Mouse (Mus musculus) embryonic facial prominence, embryonic 14.5 days (tissue): ENCODE measurements around the gene Dhrs2. TPM values are rescaled to one million over a fixed set of nuclear protein-coding genes. Genes with fewer than 3 reads are reported as not detected.
A peak's percentile ranks its signal among the peaks of the same experiment; 100 is the strongest.

ENCODE experiments used
- ATAC-seq: fragments of 200-750 bp; cut with Nextera tagmentation; 2 replicates; pipeline ENCODE4 v1.8.0; 2017; ENCODE audit warnings: low read depth, moderate number of reproducible peaks, moderate TSS enrichment
- DNase-seq: peaks from one replicate; pipeline ENCODE4 v3.0.0-alpha.2; 2015; ENCODE audit warnings: low spot score
- H3K27ac ChIP-seq: fragments of 300-500 bp; sonication (generic); replicated peaks from 2 replicates; pipeline ENCODE4 v1.5.1; 2014; ENCODE audit warnings: low read depth, mild to moderate bottlenecking, low read length, moderate library complexity
- H3K27me3 ChIP-seq: fragments of 300-500 bp; sonication (generic); replicated peaks from 2 replicates; pipeline ENCODE4 v1.6.1; 2014; ENCODE audit warnings: low read length; ENCODE audit not compliant: control insufficient read depth, insufficient read depth
- H3K36me3 ChIP-seq: fragments of 300-500 bp; sonication (generic); 2 replicates; pipeline ENCODE4 v1.6.1; 2014; ENCODE audit warnings: low read length, mixed read lengths; ENCODE audit not compliant: control insufficient read depth, insufficient read depth
- H3K4me1 ChIP-seq: fragments of 300-500 bp; sonication (generic); 2 replicates; pipeline ENCODE4 v1.6.1; 2014; ENCODE audit warnings: antibody characterized with exemption, low read length; ENCODE audit not compliant: control insufficient read depth, insufficient read depth
- H3K4me2 ChIP-seq: fragments of 300-500 bp; sonication (generic); 2 replicates; pipeline ENCODE4 v1.6.1; 2014; ENCODE audit warnings: low read depth, mild to moderate bottlenecking, low read length, moderate library complexity, mixed read lengths
- H3K4me3 ChIP-seq: fragments of 300-500 bp; sonication (generic); 2 replicates; pipeline ENCODE4 v1.5.1; 2014; ENCODE audit warnings: low read depth, mild to moderate bottlenecking, low read length
- H3K9ac ChIP-seq: fragments of 300-500 bp; sonication (generic); 2 replicates; pipeline ENCODE4 v1.6.1; 2014; ENCODE audit warnings: low read depth, mild to moderate bottlenecking, low read length, moderate library complexity, mixed read lengths
- H3K9me3 ChIP-seq: fragments of 300-500 bp; sonication (generic); 2 replicates; pipeline ENCODE4 v1.6.1; 2016; ENCODE audit warnings: low read length; ENCODE audit not compliant: control insufficient read depth
- WGBS: fragments of 180-500 bp; shearing (Covaris S2); extraction: QIAGEN DNeasy Blood & Tissue Kit; methylation state at CpG from one replicate; pipeline ENCODE4 v1.1.7; 2014; 5-methylcytosine and 5-hydroxymethylcytosine counted together
- polyA plus RNA-seq: library from polyadenylated mRNA; unstranded; fragments of >200 nt; fragmentation: Nextera tagmentation; extraction: Ambion mirVana; gene quantifications from 2 replicates; pipeline ENCODE4 v1.2.1, GENCODE M21; 2014

Gene Dhrs2
- polyA plus RNA-seq, 1 experiment from 2014 or later: 5.7 TPM

DNA sequence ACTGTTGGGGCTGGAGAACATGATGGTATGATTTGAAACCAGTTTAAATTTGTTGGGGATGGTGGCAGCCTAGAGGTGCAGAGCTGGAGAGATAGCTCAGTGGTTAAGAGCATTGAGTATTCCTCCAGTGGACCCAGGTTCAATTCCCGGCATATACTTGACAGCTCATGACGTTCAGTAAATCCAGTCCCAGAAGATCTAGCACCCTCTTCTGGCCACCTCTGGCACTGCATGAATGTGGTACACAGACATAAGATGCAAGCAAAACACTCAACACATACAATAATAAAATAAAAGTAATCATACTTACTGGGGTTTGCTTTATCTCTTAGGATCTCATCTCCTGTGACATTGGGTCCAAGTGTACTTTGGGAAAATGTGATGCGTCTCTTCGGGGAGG lies 7.3 kb upstream of the Dhrs2 start:
- H3K9me3 ChIP-seq: no peaks in the 10 kb centered on the region
- DNase-seq (no peak), ATAC-seq (no peak)
- no peaks in the 10 kb centered on the region for H3K4me1 ChIP-seq
- H3K4me2 ChIP-seq: no peak overlapping the region
- no peaks in the 10 kb centered on the region for H3K36me3 ChIP-seq
- no peak overlapping the region for H3K9ac ChIP-seq
- H3K27ac ChIP-seq: no peak overlapping the region
- no peaks in the 10 kb centered on the region for H3K27me3 ChIP-seq
- 60% methylated on average over 4 of the region's 4 CpGs for WGBS
- H3K4me3 ChIP-seq: no peak overlapping the region

DNA sequence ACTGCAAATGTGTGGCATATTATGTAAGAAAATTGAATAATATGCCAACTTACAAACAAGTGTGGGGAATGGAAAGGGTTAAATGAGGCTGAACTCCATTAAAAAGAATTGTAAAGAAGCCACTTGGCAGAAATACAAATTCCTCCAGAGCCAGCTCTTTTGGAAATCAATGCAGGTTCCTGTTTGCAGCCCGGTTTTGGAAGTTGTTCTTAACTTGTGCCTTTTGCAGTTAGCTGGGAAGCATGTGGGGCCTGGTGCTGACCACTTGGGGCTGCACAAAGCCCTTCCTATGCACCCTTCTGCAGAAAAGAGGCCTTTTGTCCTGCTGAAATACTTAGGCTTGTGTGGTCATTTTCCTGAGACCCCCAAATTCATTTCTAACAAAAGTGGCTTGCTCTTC lies 1.4 kb downstream of the Dhrs2 start:
- Histone ChIP-seq H3K36me3 (no peaks in the 10 kb centered on the region), H3K9me3 (no peaks in the 10 kb centered on the region), H3K4me1 (no peaks in the 10 kb centered on the region), H3K27ac (no peak overlapping the region; the same call in 1 of the 2 replicates), H3K27me3 (no peaks in the 10 kb centered on the region), H3K9ac (no peak overlapping the region), H3K4me3 (no peak overlapping the region), H3K4me2 (no peak overlapping the region)
- 8% methylated on average over 1 of the region's 1 CpGs for WGBS
- peak; percentile 86 for DNase-seq
- peak; percentile 44; the same call in 1 of the 2 replicates for ATAC-seq

DNA sequence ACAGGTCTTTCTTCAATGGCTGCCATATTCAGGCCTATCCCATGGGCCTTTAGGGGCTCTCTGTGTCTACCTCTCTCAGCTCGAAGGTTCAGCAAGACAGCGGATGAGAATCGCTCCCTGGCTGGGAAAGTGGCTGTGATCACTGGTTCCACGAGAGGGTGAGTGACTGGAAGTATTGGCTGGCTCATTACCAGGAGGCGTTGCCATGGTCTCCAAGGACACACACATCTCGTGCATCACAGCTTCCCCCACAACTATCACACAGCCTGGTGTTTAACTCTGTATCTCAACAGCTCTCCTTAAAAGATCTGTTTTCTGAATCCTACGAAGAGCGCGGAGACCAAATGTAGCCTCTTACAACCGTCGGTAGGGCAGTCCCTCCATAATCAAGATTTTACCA lies 12.8 kb downstream of the Dhrs2 start:
- H3K27ac ChIP-seq: no peak overlapping the region
- DNase-seq: no peak
- WGBS: 91% methylated on average over 11 of the region's 11 CpGs
- H3K4me2 ChIP-seq: no peak overlapping the region
- H3K9ac ChIP-seq: no peak overlapping the region
- H3K36me3 ChIP-seq: no peaks in the 10 kb centered on the region
- no peaks in the 10 kb centered on the region for H3K27me3 ChIP-seq
- no peak for ATAC-seq
- H3K4me1 ChIP-seq: no peaks in the 10 kb centered on the region
- no peaks in the 10 kb centered on the region for H3K9me3 ChIP-seq
- no peak overlapping the region for H3K4me3 ChIP-seq

DNA sequence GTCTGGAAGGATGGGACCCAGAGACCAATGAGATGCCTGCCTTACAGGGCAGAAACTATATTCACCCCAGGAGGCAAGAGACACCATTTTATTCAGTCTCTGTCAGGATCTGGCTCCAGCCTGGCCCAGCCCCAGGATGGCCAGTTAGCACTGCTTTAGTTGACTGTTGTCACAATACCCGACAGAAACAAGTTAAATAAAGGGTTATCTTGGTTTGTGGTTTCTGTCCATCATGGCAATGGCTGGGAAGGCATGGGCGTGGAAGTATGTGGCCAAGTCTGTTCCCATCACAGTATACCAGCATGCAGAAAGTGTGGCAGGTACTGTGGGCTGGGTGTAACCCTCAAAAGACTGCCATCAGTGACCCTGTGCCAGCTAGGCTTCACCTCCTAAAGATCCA lies 14.9 kb downstream of the Dhrs2 start:
- no peaks in the 10 kb centered on the region for H3K4me1 ChIP-seq
- ATAC-seq (no peak), DNase-seq (no peak)
- H3K36me3 ChIP-seq: no peaks in the 10 kb centered on the region
- no peak overlapping the region for H3K4me2 ChIP-seq
- no peaks in the 10 kb centered on the region for H3K27me3 ChIP-seq
- H3K4me3 ChIP-seq: no peak overlapping the region
- 58% methylated on average over 2 of the region's 2 CpGs for WGBS
- no peak overlapping the region for H3K27ac ChIP-seq
- no peaks in the 10 kb centered on the region for H3K9me3 ChIP-seq
- H3K9ac ChIP-seq: no peak overlapping the region

DNA sequence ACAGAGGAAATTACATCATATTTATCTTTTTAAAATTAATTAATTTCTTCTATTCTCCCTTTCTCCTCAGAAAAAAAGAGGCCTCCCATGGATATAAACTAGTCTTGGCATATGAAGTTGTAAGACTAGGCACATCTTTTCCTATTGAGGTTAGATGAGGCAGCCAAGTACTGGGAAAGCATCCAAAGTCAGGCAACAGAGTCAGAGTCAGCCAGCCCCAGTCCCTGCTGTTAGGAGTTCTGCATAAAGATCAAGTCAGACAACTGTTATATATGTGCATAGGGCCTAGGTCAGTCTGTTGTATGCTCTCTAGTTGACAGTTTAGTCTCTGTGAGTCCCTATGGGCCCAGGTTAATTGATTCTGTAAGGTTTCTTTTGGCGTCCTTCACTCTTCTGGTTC lies 20.9 kb downstream of the Dhrs2 start:
- Histone ChIP-seq H3K9me3 (no peaks in the 10 kb centered on the region), H3K36me3 (no peaks in the 10 kb centered on the region), H3K9ac (no peak overlapping the region), H3K4me3 (no peak overlapping the region), H3K4me1 (no peaks in the 10 kb centered on the region), H3K4me2 (no peak overlapping the region), H3K27me3 (no peaks in the 10 kb centered on the region), H3K27ac (no peak overlapping the region)
- WGBS: 65% methylated on average over 1 of the region's 1 CpGs
- ATAC-seq (no peak), DNase-seq (no peak)

DNA sequence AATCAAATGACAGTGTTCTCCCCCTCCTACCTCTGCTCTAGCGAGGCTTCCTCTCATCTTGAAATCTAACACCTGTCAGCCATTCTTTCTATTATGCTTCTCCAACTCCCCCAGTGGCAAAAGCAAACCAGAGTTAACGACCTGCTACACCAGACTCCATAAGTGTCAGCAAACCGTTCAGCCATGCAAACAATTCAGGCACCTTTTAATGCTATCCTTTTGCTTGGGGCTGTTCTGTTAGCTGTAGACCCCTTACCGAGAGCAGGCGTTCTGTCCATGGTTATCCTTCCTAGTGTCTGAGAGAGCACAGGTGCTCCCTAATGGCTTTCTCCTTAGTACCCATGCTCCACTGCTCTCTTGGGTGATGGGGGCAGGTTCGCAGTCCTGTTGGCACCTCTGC lies 25.4 kb downstream of the Dhrs2 start:
- Histone ChIP-seq H3K9ac (no peak overlapping the region), H3K4me1 (no peaks in the 10 kb centered on the region), H3K27ac (no peak overlapping the region), H3K4me2 (no peak overlapping the region), H3K27me3 (no peaks in the 10 kb centered on the region), H3K9me3 (no peaks in the 10 kb centered on the region), H3K4me3 (no peak overlapping the region), H3K36me3 (no peaks in the 10 kb centered on the region)
- WGBS: 42% methylated on average over 6 of the region's 6 CpGs
- DNase-seq (no peak), ATAC-seq (no peak)

DNA sequence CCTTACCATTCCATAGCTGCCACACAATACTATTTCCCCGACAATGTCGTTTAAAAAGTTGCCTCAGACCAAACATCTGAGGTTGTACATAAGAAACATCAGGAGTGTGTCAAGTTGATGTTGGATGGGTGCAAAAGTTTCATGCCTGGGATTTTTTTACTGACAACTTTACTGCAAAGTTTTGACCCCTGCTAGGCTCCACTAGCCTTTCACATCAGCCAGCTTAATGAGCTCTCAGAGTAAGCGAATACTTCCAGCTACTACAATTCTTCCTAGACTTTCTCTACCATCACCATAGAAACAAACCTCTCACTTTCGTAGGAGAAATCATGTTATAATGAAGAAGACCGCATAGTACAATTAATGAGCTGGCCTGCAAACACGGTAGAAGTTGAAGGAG lies 26.5 kb downstream of the Dhrs2 start:
- Histone ChIP-seq H3K36me3 (no peaks in the 10 kb centered on the region), H3K27me3 (no peaks in the 10 kb centered on the region), H3K4me2 (no peak overlapping the region), H3K4me1 (no peaks in the 10 kb centered on the region), H3K27ac (no peak overlapping the region), H3K4me3 (no peak overlapping the region), H3K9ac (no peak overlapping the region), H3K9me3 (no peaks in the 10 kb centered on the region)
- ATAC-seq (no peak), DNase-seq (no peak)
- 78% methylated on average over 6 of the region's 6 CpGs for WGBS

DNA sequence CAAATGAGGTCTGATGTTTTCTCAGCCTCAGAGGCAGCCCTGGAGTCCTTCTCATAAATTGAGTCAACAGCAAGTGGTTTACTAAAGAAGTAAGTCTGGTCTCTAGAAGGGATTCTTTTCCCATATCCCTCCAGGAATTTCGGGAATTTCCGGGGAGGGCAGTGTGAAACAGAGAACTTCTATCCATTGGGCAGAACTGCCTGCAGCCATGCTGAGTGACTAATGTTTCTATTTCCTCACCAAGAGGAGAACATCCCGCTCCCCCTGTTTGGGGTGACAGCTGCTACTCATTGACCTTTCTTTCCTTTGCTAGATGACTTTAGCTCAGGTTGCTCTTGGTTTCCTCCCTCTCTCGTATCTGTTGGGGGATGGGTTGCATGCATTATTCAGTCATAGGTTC lies 31.8 kb downstream of the Dhrs2 start:
- peak; percentile 21 for DNase-seq
- 31% methylated on average over 4 of the region's 4 CpGs for WGBS
- Histone ChIP-seq H3K4me2 (no peak overlapping the region), H3K4me3 (no peak overlapping the region), H3K9ac (no peak overlapping the region), H3K36me3 (no peaks in the 10 kb centered on the region), H3K27ac (no peak overlapping the region), H3K9me3 (no peaks in the 10 kb centered on the region), H3K27me3 (no peaks in the 10 kb centered on the region), H3K4me1 (no peaks in the 10 kb centered on the region)
- ATAC-seq: no peak

DNA sequence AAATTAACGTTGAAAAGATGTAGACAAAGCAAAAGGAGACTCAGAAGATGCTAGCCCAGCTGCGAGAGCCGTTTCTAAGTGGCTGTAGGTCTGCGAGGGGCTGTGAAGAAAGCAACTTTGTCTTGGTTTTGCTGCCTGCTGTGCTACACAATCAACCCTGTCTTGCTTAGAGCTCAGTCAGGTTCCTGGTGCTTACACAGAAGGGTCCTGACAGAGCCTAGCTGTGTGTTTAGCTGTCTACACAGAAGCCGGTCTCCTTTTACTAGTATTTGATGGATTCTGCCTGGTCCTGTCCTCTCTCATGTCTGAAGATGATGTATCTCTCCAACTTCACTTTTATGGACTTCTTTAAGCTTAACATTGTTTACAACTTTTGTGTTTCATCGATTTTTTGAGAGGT lies 33.6 kb downstream of the Dhrs2 start:
- no peak overlapping the region for H3K4me3 ChIP-seq
- 53% methylated on average over 6 of the region's 6 CpGs for WGBS

More for the DNA sequence above, 33.6 kb downstream of the Dhrs2 start:
- Histone ChIP-seq H3K36me3 (no peaks in the 10 kb centered on the region), H3K4me1 (no peaks in the 10 kb centered on the region), H3K9me3 (no peaks in the 10 kb centered on the region), H3K9ac (no peak overlapping the region), H3K27me3 (no peaks in the 10 kb centered on the region), H3K4me2 (no peak overlapping the region), H3K27ac (no peak overlapping the region)
- no peak for DNase-seq
- no peak for ATAC-seq
